Mouse (Mus musculus) heart, postnatal 0 days (tissue): ENCODE results near the gene Plscr3.

ENCODE experiments used
- CTCF ChIP-seq: IDR thresholded peaks from 2 replicates; pipeline ENCODE4 v1.5.1; 2016; ENCODE audit warnings: antibody characterized with exemption, control low read depth, low read depth
- EP300 ChIP-seq: IDR thresholded peaks from 2 replicates; pipeline ENCODE4 v1.6.1; 2016; ENCODE audit warnings: antibody characterized with exemption, low read depth

DNA sequence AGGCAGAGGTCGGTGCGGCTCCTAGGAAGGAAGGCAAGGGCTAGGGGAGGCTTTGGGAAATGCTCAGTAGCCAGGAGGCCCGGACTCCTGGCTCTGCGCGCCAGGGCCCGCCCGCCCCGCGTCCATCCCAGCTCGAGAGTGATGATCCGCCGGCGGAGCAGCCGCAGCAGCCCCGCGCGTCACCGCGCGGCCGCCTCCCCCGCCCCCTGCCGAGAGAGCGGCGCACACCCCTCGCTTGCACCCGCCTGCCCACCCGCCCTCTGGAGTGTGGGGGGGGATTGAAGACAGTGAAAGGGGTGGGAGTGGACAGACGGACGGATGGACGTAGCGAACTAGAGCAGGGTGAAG is 8.6 kb upstream of the Plscr3 start, which contains the start of gene Nlgn2:
- TF ChIP-seq CTCF (no peak; the same call in 1 of the 2 replicates), EP300 (no peak)
